Mouse (Mus musculus) cortical plate, adult 2 months (tissue): ENCODE results near the gene Nr5a1.

Experiments used
- CTCF ChIP-seq: fragments of 200-500 bp; IDR thresholded peaks from 2 replicates; pipeline ENCODE4 v1.5.1; 2011; ENCODE audit warnings: mild to moderate bottlenecking, control low read depth, low read length; ENCODE audit not compliant: insufficient read depth; ENCODE audit errors: extremely low read depth
- POLR2A ChIP-seq: fragments of 200-500 bp; IDR thresholded peaks from 2 replicates; pipeline ENCODE4 v1.6.1; 2011; ENCODE audit warnings: mild to moderate bottlenecking, low read length, control low read depth; ENCODE audit not compliant: insufficient read depth; ENCODE audit errors: extremely low read depth

DNA sequence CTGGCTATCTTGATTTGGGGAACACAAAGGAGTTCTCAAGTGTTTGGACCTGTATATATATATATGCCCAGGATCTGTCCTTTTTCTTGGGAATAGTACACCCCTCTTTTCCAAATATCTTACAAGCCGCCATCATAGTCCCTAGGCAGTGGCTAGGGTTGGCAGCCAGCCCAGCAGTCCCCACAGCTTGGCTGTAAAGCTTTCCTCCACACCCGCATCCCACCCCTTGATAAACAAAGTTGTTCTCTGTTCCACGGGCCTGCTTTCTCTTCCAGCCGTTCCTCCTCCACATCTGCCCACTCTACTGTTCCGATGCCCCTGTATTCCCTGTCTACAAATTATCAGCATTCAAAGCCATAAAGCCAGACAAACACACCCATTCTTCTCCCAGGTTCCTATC, 20.4 kb upstream of the Nr5a1 start:
- TF ChIP-seq POLR2A (no peak), CTCF (no peak)
